Mouse (Mus musculus) neural tube, embryonic 13.5 days (tissue): Measurements from ENCODE around the gene Gmip. TPM values are rescaled to one million over a fixed set of nuclear protein-coding genes. Genes with fewer than 3 reads are reported as not detected.

ENCODE experiments used
- ATAC-seq: fragments of 200-750 bp; cut with Nextera tagmentation; 2 replicates; pipeline ENCODE4 v1.8.0; 2017; ENCODE audit warnings: low read depth, mild to moderate bottlenecking, moderate TSS enrichment, moderate library complexity
- H3K27ac ChIP-seq: fragments of 300-500 bp; sonication (generic); replicated peaks from 2 replicates; pipeline ENCODE4 v1.5.1; 2015; ENCODE audit warnings: moderate library complexity, mild to moderate bottlenecking, inconsistent platforms
- H3K27me3 ChIP-seq: fragments of 300-500 bp; sonication (generic); 2 replicates; pipeline ENCODE4 v1.6.1; 2015; ENCODE audit warnings: mild to moderate bottlenecking, inconsistent platforms
- H3K36me3 ChIP-seq: fragments of 300-500 bp; sonication (generic); 2 replicates; pipeline ENCODE4 v1.6.1; 2015; ENCODE audit warnings: mild to moderate bottlenecking, inconsistent platforms
- H3K4me1 ChIP-seq: fragments of 300-500 bp; sonication (generic); replicated peaks from 2 replicates; pipeline ENCODE4 v1.6.1; 2015; ENCODE audit warnings: inconsistent platforms
- H3K4me2 ChIP-seq: fragments of 300-500 bp; sonication (generic); 2 replicates; pipeline ENCODE4 v1.6.1; 2015; ENCODE audit warnings: inconsistent platforms, mild to moderate bottlenecking, moderate library complexity
- H3K4me3 ChIP-seq: fragments of 300-500 bp; sonication (generic); 2 replicates; pipeline ENCODE4 v1.5.1; 2015; ENCODE audit warnings: mild to moderate bottlenecking, inconsistent platforms
- H3K9ac ChIP-seq: fragments of 300-500 bp; sonication (generic); 2 replicates; pipeline ENCODE4 v1.6.1; 2015; ENCODE audit warnings: moderate library complexity, mild to moderate bottlenecking, inconsistent platforms
- H3K9me3 ChIP-seq: fragments of 300-500 bp; sonication (generic); 2 replicates; pipeline ENCODE4 v1.6.1; 2016; ENCODE audit warnings: inconsistent platforms
- WGBS: fragments of 180-500 bp; shearing (Covaris S2); methylation state at CpG from one replicate; pipeline ENCODE4 v1.1.7; 2015; 5-methylcytosine and 5-hydroxymethylcytosine counted together
- polyA plus RNA-seq: library from polyadenylated mRNA; unstranded; fragments of >200 nt; fragmentation: Nextera tagmentation; extraction: Ambion mirVana; gene quantifications from 2 replicates; pipeline ENCODE4 v1.2.1, GENCODE M21; 2015

Gmip gene
- polyA plus RNA-seq: 24.8 and 27.6 TPM in 2 replicates

DNA sequence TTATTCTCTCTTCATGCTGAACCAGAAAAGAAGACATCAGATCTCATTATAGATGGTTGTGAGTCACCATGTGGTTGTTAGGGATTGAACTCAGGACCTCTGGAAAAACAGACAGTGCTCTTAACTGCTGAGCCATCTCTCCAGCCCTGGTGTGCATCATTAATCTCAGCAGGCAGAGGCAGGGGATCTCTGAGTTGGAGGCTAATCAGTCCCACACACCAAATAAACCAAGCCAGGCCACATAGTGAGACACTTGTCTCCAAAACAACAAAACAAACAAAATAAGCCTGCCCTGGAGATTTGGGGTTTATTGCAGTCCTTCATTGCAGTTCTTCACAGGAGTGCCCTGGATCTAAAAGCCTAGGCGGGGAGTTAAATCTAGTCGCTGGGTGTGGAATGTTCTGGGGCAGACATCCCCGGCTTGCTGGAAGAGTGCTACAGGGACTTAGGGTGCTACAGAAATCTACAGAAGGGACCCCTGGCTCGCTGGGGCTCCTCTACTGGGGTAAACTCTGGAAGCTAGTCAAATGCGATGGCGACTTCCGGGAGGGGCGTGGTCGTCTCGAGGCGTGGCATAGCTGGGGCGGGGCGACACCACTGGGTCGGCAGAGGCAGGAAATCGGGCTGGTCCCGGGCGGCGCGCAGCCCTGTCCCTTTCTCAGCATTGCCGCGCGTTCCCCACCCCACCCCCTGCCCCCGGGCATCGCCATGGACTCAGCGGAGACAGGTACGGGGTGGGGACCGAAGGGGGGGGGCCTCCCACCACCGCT lies at the start of gene Gmip:
Gene Gmip (plus strand): TSS at position 586 of the 770 bp plus-strand sequence.
- ATAC-seq: peak; percentile 84
- peak within 1 kb of the TSS; percentile 83 for H3K4me2 ChIP-seq
- 4% methylated on average over 28 of the region's 28 CpGs for WGBS

GRCm38 (mm10) chr8:69761814-69762445 lies 46.5 kb upstream of the Gmip start:
- peaks cover 11% of the 10 kb centered on the region for H3K9me3 ChIP-seq
- no peak overlapping the region for H3K4me2 ChIP-seq
- H3K27me3 ChIP-seq: no peaks in the 10 kb centered on the region
- 88% methylated on average over 4 of the region's 4 CpGs for WGBS
- no peak for ATAC-seq
- no peak overlapping the region for H3K4me3 ChIP-seq
- no peak overlapping the region for H3K9ac ChIP-seq
- no peaks in the 10 kb centered on the region for H3K4me1 ChIP-seq
- H3K36me3 ChIP-seq: peaks cover 77% of the 10 kb centered on the region
- no peak overlapping the region for H3K27ac ChIP-seq

More for the DNA sequence above, at the start of gene Gmip:
- H3K9me3 ChIP-seq: no peaks in the 10 kb centered on the region
- H3K27me3 ChIP-seq: no peaks in the 10 kb centered on the region
- peak within 1 kb of the TSS; percentile 80 for H3K27ac ChIP-seq
- peak within 1 kb of the TSS; percentile 62 for H3K4me3 ChIP-seq
- peaks cover 19% of the 10 kb centered on the region for H3K4me1 ChIP-seq
- peak within 1 kb of the TSS; percentile 87 for H3K9ac ChIP-seq
- peaks cover 73% of the 10 kb centered on the region for H3K36me3 ChIP-seq

GRCm38 (mm10) chr8:69771221-69771620 lies 37.3 kb upstream of the Gmip start:
- Histone ChIP-seq H3K27me3 (no peaks in the 10 kb centered on the region), H3K36me3 (peaks cover 36% of the 10 kb centered on the region), H3K9me3 (peaks cover 4% of the 10 kb centered on the region), H3K9ac (no peak overlapping the region), H3K4me1 (peaks cover 35% of the 10 kb centered on the region), H3K4me3 (no peak overlapping the region), H3K4me2 (no peak overlapping the region), H3K27ac (no peak overlapping the region)
- no peak for ATAC-seq
- WGBS: 89% methylated on average over 9 of the region's 9 CpGs

DNA sequence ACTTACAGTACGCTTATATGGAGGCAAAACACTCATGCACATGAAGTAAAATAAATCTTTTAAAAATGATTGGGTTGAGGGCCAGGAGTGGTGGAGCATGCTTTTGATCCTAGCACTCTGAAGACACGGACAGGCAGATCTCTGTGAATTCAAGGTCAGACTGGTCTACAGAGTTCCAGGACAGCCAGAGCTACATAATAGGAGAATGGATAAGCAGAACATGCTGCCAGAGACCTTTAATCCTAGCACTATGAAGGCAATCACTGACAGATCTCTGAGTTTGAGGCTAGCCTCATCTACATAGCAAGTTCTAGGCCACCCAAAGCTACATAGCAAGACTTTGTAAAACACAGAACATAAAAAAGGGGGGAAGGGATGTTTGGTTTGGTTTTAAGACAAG lies 36.4 kb upstream of the Gmip start:
- Histone ChIP-seq H3K9me3 (no peaks in the 10 kb centered on the region), H3K9ac (peak overlapping the region; percentile 31; the same call in 1 of the 2 replicates)

GRCm38 (mm10) chr8:69774503-69775148 lies 33.9 kb upstream of the Gmip start, which contains the start of gene Gm20422:
Gm20422 (minus strand) TSS chr8:69774886.
- Histone ChIP-seq H3K36me3 (peaks cover 2% of the 10 kb centered on the region; the same call in 1 of the 2 replicates), H3K9me3 (no peaks in the 10 kb centered on the region), H3K9ac (peak within 1 kb of the TSS; percentile 91), H3K27me3 (no peaks in the 10 kb centered on the region), H3K27ac (peak within 1 kb of the TSS; percentile 99), H3K4me2 (peak within 1 kb of the TSS; percentile 78), H3K4me1 (peaks cover 35% of the 10 kb centered on the region), H3K4me3 (peak within 1 kb of the TSS; percentile 72)
- ATAC-seq: peak; percentile 99
- under 1% methylated on average over 41 of the region's 41 CpGs for WGBS

More for the DNA sequence above, 36.4 kb upstream of the Gmip start:
- 89% methylated on average over 2 of the region's 2 CpGs for WGBS
- Histone ChIP-seq H3K27me3 (no peaks in the 10 kb centered on the region), H3K4me1 (peaks cover 35% of the 10 kb centered on the region), H3K36me3 (peaks cover 27% of the 10 kb centered on the region), H3K4me3 (no peak overlapping the region), H3K4me2 (peak overlapping the region; percentile 15), H3K27ac (no peak overlapping the region)
- ATAC-seq: no peak

- peak overlapping the region; percentile 47 for H3K4me2 ChIP-seq
- H3K27ac ChIP-seq: peak overlapping the region; percentile 99
- H3K4me1 ChIP-seq: peaks cover 35% of the 10 kb centered on the region
- peak overlapping the region; percentile 56; the same call in 1 of the 2 replicates for H3K9ac ChIP-seq
- ATAC-seq: peak; percentile 38; the same call in 1 of the 2 replicates
- H3K9me3 ChIP-seq: no peaks in the 10 kb centered on the region
- peak overlapping the region; percentile 72 for H3K4me3 ChIP-seq
- no peaks in the 10 kb centered on the region for H3K27me3 ChIP-seq
- H3K36me3 ChIP-seq: no peaks in the 10 kb centered on the region
- 58% methylated on average over 2 of the region's 2 CpGs for WGBS
These were observed 33.3 kb upstream of the Gmip start for GRCm38 (mm10) chr8:69775149-69775534.

- no peaks in the 10 kb centered on the region for H3K27me3 ChIP-seq
- H3K4me1 ChIP-seq: peaks cover 24% of the 10 kb centered on the region
- H3K36me3 ChIP-seq: no peaks in the 10 kb centered on the region
- no peak overlapping the region for H3K4me2 ChIP-seq
- no peak for ATAC-seq
- no peak overlapping the region for H3K4me3 ChIP-seq
- WGBS: 71% methylated on average over 10 of the region's 12 CpGs
- no peak overlapping the region for H3K9ac ChIP-seq
- H3K27ac ChIP-seq: no peak overlapping the region
- H3K9me3 ChIP-seq: no peaks in the 10 kb centered on the region
These were observed 31.4 kb upstream of the Gmip start for GRCm38 (mm10) chr8:69777111-69777510.

DNA sequence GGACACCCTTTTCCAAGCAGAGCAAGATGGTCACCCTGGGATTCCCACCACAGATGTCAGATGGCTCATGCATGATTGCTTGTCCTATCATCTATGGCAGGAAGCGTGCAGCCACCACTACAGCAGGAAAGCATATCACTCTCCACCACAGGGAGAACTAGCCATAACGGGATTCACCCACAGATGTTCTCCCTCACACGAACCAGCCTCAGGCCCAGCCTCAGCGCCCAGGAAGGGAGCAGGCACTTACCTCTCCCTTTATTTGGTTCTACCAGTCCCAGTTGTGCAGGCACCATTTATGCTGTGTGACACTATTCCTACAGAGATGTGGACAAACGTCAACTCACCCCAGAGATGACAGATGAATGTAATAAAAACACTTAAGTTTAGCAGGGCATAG lies 19.4 kb upstream of the Gmip start:
- no peak for ATAC-seq
- Histone ChIP-seq H3K27me3 (no peaks in the 10 kb centered on the region), H3K9ac (no peak overlapping the region), H3K4me1 (peaks cover 31% of the 10 kb centered on the region), H3K9me3 (no peaks in the 10 kb centered on the region), H3K27ac (no peak overlapping the region), H3K4me3 (no peak overlapping the region), H3K36me3 (peaks cover 9% of the 10 kb centered on the region), H3K4me2 (no peak overlapping the region)
- WGBS: 87% methylated on average over 5 of the region's 5 CpGs

DNA sequence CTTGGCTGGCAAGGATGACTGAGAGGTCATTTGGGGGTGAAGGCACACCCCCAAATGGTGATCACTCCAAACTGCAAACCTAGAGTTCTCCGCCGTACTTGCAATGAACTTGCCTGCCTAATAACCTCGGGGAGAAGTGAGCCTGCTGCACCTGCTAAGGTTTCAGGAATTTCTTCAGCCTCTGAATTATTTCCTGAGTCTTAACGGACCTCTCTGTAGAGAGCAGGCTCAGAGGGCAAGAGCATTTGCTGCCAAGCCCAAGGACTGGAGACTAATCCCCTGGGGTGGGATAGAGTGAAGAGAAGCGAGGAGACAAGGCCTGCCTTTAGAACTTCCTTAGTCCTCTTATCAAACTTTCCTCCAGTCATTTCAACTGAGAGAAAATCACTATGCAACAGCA lies 18.7 kb upstream of the Gmip start:
- 76% methylated on average over 5 of the region's 5 CpGs for WGBS
- Histone ChIP-seq H3K4me1 (peaks cover 31% of the 10 kb centered on the region), H3K9me3 (no peaks in the 10 kb centered on the region), H3K27ac (no peak overlapping the region), H3K4me3 (peak overlapping the region; percentile 100; the same call in 1 of the 2 replicates), H3K9ac (no peak overlapping the region), H3K27me3 (no peaks in the 10 kb centered on the region), H3K4me2 (peak overlapping the region; percentile 92), H3K36me3 (peaks cover 16% of the 10 kb centered on the region)
- no peak for ATAC-seq

GRCm38 (mm10) chr8:69790364-69790763 lies 18.1 kb upstream of the Gmip start:
- peak overlapping the region; percentile 92 for H3K4me2 ChIP-seq
- 42% methylated on average over 11 of the region's 11 CpGs for WGBS
- H3K36me3 ChIP-seq: peaks cover 22% of the 10 kb centered on the region
- H3K4me3 ChIP-seq: peak overlapping the region; percentile 100
- no peaks in the 10 kb centered on the region for H3K27me3 ChIP-seq
- peaks cover 31% of the 10 kb centered on the region for H3K4me1 ChIP-seq
- no peaks in the 10 kb centered on the region for H3K9me3 ChIP-seq
- H3K27ac ChIP-seq: peak overlapping the region; percentile 86
- H3K9ac ChIP-seq: peak overlapping the region; percentile 98
- peak; percentile 28; the same call in 1 of the 2 replicates for ATAC-seq

DNA sequence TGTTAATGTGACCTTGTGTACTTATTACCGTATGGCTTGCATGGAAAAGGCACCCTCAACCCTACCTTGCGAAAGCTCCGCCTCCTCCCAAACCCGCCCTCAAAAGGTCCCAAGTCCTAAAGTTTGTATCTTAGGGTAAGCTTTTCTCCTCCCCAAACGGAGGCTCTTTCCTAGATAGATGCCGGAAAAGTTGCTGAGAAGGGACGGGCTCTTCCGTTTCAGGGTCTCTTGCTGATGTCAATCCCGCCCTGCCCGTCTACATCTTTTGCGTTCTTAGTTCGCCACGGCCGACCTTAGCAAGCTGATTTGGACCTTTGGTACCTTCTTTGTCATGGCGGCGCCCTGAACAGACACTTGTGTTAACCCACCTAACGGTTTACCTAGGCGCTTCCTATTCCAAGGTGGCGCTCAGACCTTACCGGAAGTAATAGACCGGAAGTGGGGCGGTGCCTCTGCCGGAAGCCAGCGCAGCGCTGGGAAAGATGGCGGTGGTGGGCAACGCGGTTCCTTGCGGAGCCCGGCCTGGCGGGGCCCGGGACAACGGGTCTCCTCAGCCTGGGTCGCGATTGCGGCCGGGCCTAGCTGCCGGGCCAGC lies 17.6 kb upstream of the Gmip start, which contains the start of the genes Atp13a1 and Zfp866:
Gene Atp13a1 (plus strand): TSS at position 391 of the 595 bp plus-strand sequence.
Gene Zfp866 (minus strand): TSS at position 406 of the 595 bp plus-strand sequence.
- under 1% methylated on average over 38 of the region's 38 CpGs for WGBS
- peaks cover 27% of the 10 kb centered on the region for H3K36me3 ChIP-seq
- ATAC-seq: peak; percentile 97
- H3K4me2 ChIP-seq: peak within 1 kb of the TSS; percentile 92
- no peaks in the 10 kb centered on the region for H3K9me3 ChIP-seq
- no peaks in the 10 kb centered on the region for H3K27me3 ChIP-seq
- H3K4me1 ChIP-seq: peaks cover 31% of the 10 kb centered on the region
- peak within 1 kb of the TSS; percentile 86 for H3K27ac ChIP-seq
- H3K4me3 ChIP-seq: peak within 1 kb of the TSS; percentile 100
- H3K9ac ChIP-seq: peak within 1 kb of the TSS; percentile 98
